Mouse (Mus musculus) bone marrow macrophage, adult 2 months (primary cell): ENCODE data around the gene Rangrf. TPM values are rescaled to one million over a fixed set of nuclear protein-coding genes. Genes with fewer than 3 reads are reported as not detected.

ENCODE experiments used
- H3K27ac ChIP-seq: 2 replicates; pipeline ENCODE4 v1.5.1; 2012; ENCODE audit warnings: low read depth, low read length; ENCODE audit not compliant: insufficient read depth
- H3K4me1 ChIP-seq: 2 replicates; pipeline ENCODE4 v1.6.1; 2012; ENCODE audit warnings: low read length; ENCODE audit not compliant: control insufficient read depth, insufficient read depth
- H3K4me3 ChIP-seq: 2 replicates; pipeline ENCODE4 v1.5.1; 2012; ENCODE audit warnings: mild to moderate bottlenecking, low read length, moderate library complexity; ENCODE audit not compliant: insufficient read depth
- CTCF ChIP-seq: IDR thresholded peaks from 2 replicates; pipeline ENCODE4 v1.5.1; 2012; ENCODE audit warnings: low read depth, mild to moderate bottlenecking, low read length, moderate library complexity
- POLR2A ChIP-seq: IDR thresholded peaks from 2 replicates; pipeline ENCODE4 v1.6.1; 2012; ENCODE audit warnings: mild to moderate bottlenecking, low read depth, low read length, borderline replicate concordance
- polyA plus RNA-seq: library from polyadenylated mRNA; stranded (reverse); fragments of >200 nt; gene quantifications from 2 replicates; pipeline ENCODE4 v1.2.4, GENCODE M21; 2012; ENCODE audit not compliant: missing spikeins, insufficient read depth, insufficient read length

Gene Rangrf
- polyA plus RNA-seq, 1 experiment = 3.7 TPM

DNA sequence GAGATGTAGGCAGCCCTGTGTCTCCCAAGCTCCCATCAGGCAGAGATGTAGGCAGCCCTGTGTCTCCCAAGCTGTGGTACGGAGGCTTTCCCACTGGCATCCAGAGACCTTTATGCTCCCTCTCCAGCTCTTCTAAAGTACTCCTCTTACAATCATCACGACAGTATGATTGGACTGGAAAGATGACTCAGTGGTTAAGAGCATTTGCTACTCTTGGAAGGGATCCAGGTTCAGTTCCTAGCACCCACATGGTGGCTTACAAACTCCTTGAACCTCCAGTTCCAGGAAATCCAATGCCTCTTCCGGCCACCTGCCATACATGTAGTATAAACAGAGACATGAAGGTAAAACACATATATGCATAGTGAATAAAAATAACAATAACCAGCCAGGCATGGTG is 13.4 kb downstream of the Rangrf start:
- TF ChIP-seq CTCF = no peak
- TF ChIP-seq POLR2A = no peak
- Histone ChIP-seq H3K4me1 (no peaks in the 10 kb centered on the region), H3K4me3 (no peak overlapping the region), H3K27ac (no peak overlapping the region)

DNA sequence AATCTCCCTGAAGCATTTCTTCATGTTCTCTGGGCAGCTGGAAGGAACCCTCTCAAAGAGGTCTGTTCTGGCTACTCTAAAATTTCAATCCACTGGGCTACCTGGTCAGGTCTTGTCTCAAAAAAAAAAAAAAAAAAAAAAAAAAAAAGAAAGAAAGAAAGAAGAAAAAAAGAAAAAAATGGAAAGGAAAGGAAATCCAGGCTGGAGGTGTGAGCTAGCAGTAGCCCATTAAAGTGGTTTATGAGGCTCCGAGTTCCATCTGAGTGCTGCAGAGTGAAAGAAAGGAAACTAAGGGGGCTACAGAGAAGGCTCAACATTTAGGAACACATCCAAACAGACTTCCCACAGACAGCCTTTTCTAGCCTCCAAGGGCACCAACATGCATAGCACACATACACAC is 17.0 kb downstream of the Rangrf start:
- Histone ChIP-seq H3K4me3 (no peak overlapping the region), H3K27ac (no peak overlapping the region), H3K4me1 (peaks cover 4% of the 10 kb centered on the region)
- TF ChIP-seq CTCF (no peak), POLR2A (no peak)

- Histone ChIP-seq H3K4me1 (peaks cover 4% of the 10 kb centered on the region), H3K27ac (no peak within 1 kb of the TSS), H3K4me3 (no peak within 1 kb of the TSS)
- TF ChIP-seq POLR2A (no peak), CTCF (no peak)
These were observed 17.7 kb downstream of the Rangrf start, which contains the start of gene Arhgef15 for GRCm38 (mm10) chr11:68957308-68957707. Gene Arhgef15, minus strand, starts transcription at chr11:68957480.

- no peak overlapping the region for H3K27ac ChIP-seq
- no peak for TF ChIP-seq CTCF
- TF ChIP-seq POLR2A = no peak
- H3K4me3 ChIP-seq = no peak overlapping the region
- peaks cover 4% of the 10 kb centered on the region for H3K4me1 ChIP-seq
These were observed 18.3 kb downstream of the Rangrf start for GRCm38 (mm10) chr11:68956697-68957096.

GRCm38 (mm10) chr11:68956107-68956506 is 18.9 kb downstream of the Rangrf start:
- H3K27ac ChIP-seq = no peak overlapping the region
- no peak overlapping the region for H3K4me3 ChIP-seq
- TF ChIP-seq POLR2A (no peak), CTCF (no peak)
- peaks cover 4% of the 10 kb centered on the region for H3K4me1 ChIP-seq

- Histone ChIP-seq H3K4me1 (peaks cover 4% of the 10 kb centered on the region), H3K27ac (no peak overlapping the region), H3K4me3 (no peak overlapping the region)
- TF ChIP-seq POLR2A (no peak), CTCF (no peak)
These were observed 19.5 kb downstream of the Rangrf start for GRCm38 (mm10) chr11:68955473-68955872.

GRCm38 (mm10) chr11:68954408-68954807 is 20.6 kb downstream of the Rangrf start:
- no peak overlapping the region; the same call in 1 of the 2 replicates for H3K4me3 ChIP-seq
- TF ChIP-seq POLR2A (no peak), CTCF (no peak)

DNA sequence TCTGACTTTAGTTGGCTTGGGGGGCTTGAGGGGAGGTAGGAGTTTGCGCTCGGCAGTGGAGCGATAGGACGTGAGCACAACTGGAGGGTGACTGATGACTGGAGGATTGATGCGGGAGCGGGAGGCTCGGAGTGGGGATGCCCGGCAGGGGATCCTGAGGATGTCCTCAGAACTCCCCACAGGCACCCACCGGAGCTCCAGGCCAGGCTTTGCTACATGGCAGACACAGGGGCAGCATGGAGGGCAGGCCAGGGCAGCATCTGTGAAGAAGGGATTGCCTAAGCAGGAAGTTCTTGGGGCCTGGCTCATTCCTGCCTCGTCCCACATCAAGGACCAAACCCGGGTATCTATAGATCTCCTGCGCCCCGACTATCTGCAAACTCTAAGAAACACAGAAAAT is 21.1 kb downstream of the Rangrf start:
- Histone ChIP-seq H3K27ac (no peak overlapping the region), H3K4me1 (peaks cover 4% of the 10 kb centered on the region), H3K4me3 (no peak overlapping the region)
- TF ChIP-seq CTCF = no peak
- TF ChIP-seq POLR2A = no peak

More at GRCm38 (mm10) chr11:68954408-68954807, 20.6 kb downstream of the Rangrf start:
- Histone ChIP-seq H3K27ac (no peak overlapping the region), H3K4me1 (peaks cover 4% of the 10 kb centered on the region)

DNA sequence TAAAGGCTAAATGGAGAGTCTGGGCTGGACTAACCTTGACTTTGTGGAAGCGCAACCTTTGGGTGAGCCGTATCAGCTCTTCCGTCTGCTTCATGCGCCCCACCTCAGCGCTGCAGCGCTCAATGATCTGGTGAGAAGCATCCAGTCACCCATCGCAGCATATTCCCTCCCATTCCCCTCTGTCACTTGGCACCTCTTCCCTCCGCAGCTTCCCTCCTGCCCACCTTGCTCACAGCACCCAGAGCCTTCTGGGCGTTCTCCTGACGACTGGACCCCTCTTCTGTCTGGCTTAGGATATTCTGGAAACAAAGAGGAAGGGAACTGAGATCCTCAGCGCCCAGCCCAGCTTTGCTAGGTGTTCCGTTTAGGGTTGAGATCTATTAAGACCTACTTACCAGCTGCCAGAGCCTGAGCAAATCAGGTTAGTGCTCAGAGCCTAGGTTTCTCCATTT is 27.4 kb downstream of the Rangrf start:
- no peaks in the 10 kb centered on the region for H3K4me1 ChIP-seq
- no peak overlapping the region for H3K4me3 ChIP-seq
- no peak overlapping the region for H3K27ac ChIP-seq
- TF ChIP-seq CTCF = no peak
- TF ChIP-seq POLR2A = no peak

GRCm38 (mm10) chr11:68946806-68947440 is 28.1 kb downstream of the Rangrf start:
- TF ChIP-seq POLR2A = no peak
- TF ChIP-seq CTCF = no peak
- no peak overlapping the region for H3K4me3 ChIP-seq
- H3K27ac ChIP-seq = no peak overlapping the region
- H3K4me1 ChIP-seq = no peaks in the 10 kb centered on the region

GRCm38 (mm10) chr11:68946001-68946400 is 29.0 kb downstream of the Rangrf start:
- Histone ChIP-seq H3K27ac (no peak overlapping the region), H3K4me1 (no peaks in the 10 kb centered on the region), H3K4me3 (no peak overlapping the region)
- TF ChIP-seq POLR2A (no peak), CTCF (no peak)
